Mouse (Mus musculus): Measurements from ENCODE around the gene Sptlc3. TPM values are rescaled to one million over a fixed set of nuclear protein-coding genes. Genes with fewer than 3 reads are reported as not detected.

Gene Sptlc3
- polyA plus RNA-seq (2016; fragmentation: Nextera tagmentation; extraction: Ambion mirVana), result 0.24 TPM in 1 of 2 replicates, not detected in the other

GRCm38 (mm10) chr2:139493836-139494235, at the start of gene Sptlc3:
TSS of gene Sptlc3 (plus strand) at chr2:139493913.
- no peak for DNase-seq (ENCODE audit: low spot score)
- 57% methylated on average over 5 of the region's 5 CpGs for WGBS
- no peak within 1 kb of the TSS for H3K4me3 ChIP-seq

GRCm38 (mm10) chr2:139467726-139468125, 26.0 kb upstream of the Sptlc3 start:
- WGBS, result 74% methylated on average over 4 of the region's 4 CpGs

More at GRCm38 (mm10) chr2:139493836-139494235, at the start of gene Sptlc3:
- H3K4me1 ChIP-seq, result 0 out of 2 replicates have a peak, but pooled peaks cover 3% of the 10 kb centered on the region
- no peaks in the 10 kb centered on the region for H3K27me3 ChIP-seq (ENCODE audit: insufficient read depth, poor library complexity, severe bottlenecking)
- H3K36me3 ChIP-seq, result no peaks in the 10 kb centered on the region
- H3K27ac ChIP-seq, result no peak within 1 kb of the TSS
- no peaks in the 10 kb centered on the region for H3K9me3 ChIP-seq

GRCm38 (mm10) chr2:139488708-139489107, 5.0 kb upstream of the Sptlc3 start:
- no peaks in the 10 kb centered on the region for H3K4me1 ChIP-seq
- H3K4me3 ChIP-seq, result no peak overlapping the region
- H3K36me3 ChIP-seq, result no peaks in the 10 kb centered on the region
- no peaks in the 10 kb centered on the region for H3K9me3 ChIP-seq
- H3K27ac ChIP-seq, result no peak overlapping the region
- peak; percentile 91 for DNase-seq (ENCODE audit: low spot score)
- WGBS, result 40% methylated on average over 5 of the region's 5 CpGs
- H3K27me3 ChIP-seq (ENCODE audit: insufficient read depth, poor library complexity, severe bottlenecking), result no peaks in the 10 kb centered on the region

More at GRCm38 (mm10) chr2:139467726-139468125, 26.0 kb upstream of the Sptlc3 start:
- Histone ChIP-seq H3K4me3 (no peak overlapping the region), H3K9me3 (no peaks in the 10 kb centered on the region), H3K36me3 (no peaks in the 10 kb centered on the region), H3K27ac (no peak overlapping the region), H3K4me1 (no peaks in the 10 kb centered on the region), H3K27me3 (ENCODE audit: insufficient read depth, poor library complexity, severe bottlenecking) (no peaks in the 10 kb centered on the region)
- DNase-seq (ENCODE audit: low spot score), result no peak

GRCm38 (mm10) chr2:139494629-139495028, 916 bp downstream of the Sptlc3 start:
- no peak for DNase-seq (ENCODE audit: low spot score)

GRCm38 (mm10) chr2:139561966-139562505, 68.3 kb downstream of the Sptlc3 start:
- H3K36me3 ChIP-seq, result no peaks in the 10 kb centered on the region
- no peak overlapping the region for H3K4me3 ChIP-seq
- 74% methylated on average over 5 of the region's 5 CpGs for WGBS
- H3K4me1 ChIP-seq, result no peaks in the 10 kb centered on the region
- DNase-seq (ENCODE audit: low spot score), result no peak
- no peaks in the 10 kb centered on the region for H3K9me3 ChIP-seq
- H3K27me3 ChIP-seq (ENCODE audit: insufficient read depth, poor library complexity, severe bottlenecking), result no peaks in the 10 kb centered on the region
- no peak overlapping the region for H3K27ac ChIP-seq

More at GRCm38 (mm10) chr2:139494629-139495028, 916 bp downstream of the Sptlc3 start:
- 24% methylated on average over 5 of the region's 5 CpGs for WGBS
- H3K4me3 ChIP-seq, result no peak overlapping the region
- 0 out of 2 replicates have a peak, but pooled peaks cover 3% of the 10 kb centered on the region for H3K4me1 ChIP-seq
- H3K27me3 ChIP-seq (ENCODE audit: insufficient read depth, poor library complexity, severe bottlenecking), result no peaks in the 10 kb centered on the region
- no peaks in the 10 kb centered on the region for H3K36me3 ChIP-seq
- no peaks in the 10 kb centered on the region for H3K9me3 ChIP-seq
- no peak overlapping the region for H3K27ac ChIP-seq

- no peak overlapping the region for H3K4me3 ChIP-seq
- no peaks in the 10 kb centered on the region for H3K4me1 ChIP-seq
- 6% methylated on average over 3 of the region's 3 CpGs for WGBS
- H3K9me3 ChIP-seq, result no peaks in the 10 kb centered on the region
- no peaks in the 10 kb centered on the region for H3K36me3 ChIP-seq
- no peaks in the 10 kb centered on the region for H3K27me3 ChIP-seq (ENCODE audit: insufficient read depth, poor library complexity, severe bottlenecking)
- DNase-seq (ENCODE audit: low spot score), result no peak
- no peak overlapping the region for H3K27ac ChIP-seq
Observed at GRCm38 (mm10) chr2:139579280-139579679, 85.6 kb downstream of the Sptlc3 start.

- 52% methylated on average over 6 of the region's 6 CpGs for WGBS
Observed at GRCm38 (mm10) chr2:139582766-139583165, 89.1 kb downstream of the Sptlc3 start.

GRCm38 (mm10) chr2:139587660-139588200, 94.0 kb downstream of the Sptlc3 start:
- H3K4me3 ChIP-seq, result no peak overlapping the region
- H3K27me3 ChIP-seq (ENCODE audit: insufficient read depth, poor library complexity, severe bottlenecking), result no peaks in the 10 kb centered on the region
- 75% methylated on average over 2 of the region's 2 CpGs for WGBS
- H3K4me1 ChIP-seq, result no peaks in the 10 kb centered on the region
- no peak overlapping the region for H3K27ac ChIP-seq
- H3K36me3 ChIP-seq, result no peaks in the 10 kb centered on the region
- no peak for DNase-seq (ENCODE audit: low spot score)
- no peaks in the 10 kb centered on the region for H3K9me3 ChIP-seq

More at GRCm38 (mm10) chr2:139582766-139583165, 89.1 kb downstream of the Sptlc3 start:
- H3K27me3 ChIP-seq (ENCODE audit: insufficient read depth, poor library complexity, severe bottlenecking), result no peaks in the 10 kb centered on the region
- H3K27ac ChIP-seq, result no peak overlapping the region
- H3K4me3 ChIP-seq, result no peak overlapping the region
- H3K4me1 ChIP-seq, result no peaks in the 10 kb centered on the region
- DNase-seq (ENCODE audit: low spot score), result no peak
- no peaks in the 10 kb centered on the region for H3K36me3 ChIP-seq
- no peaks in the 10 kb centered on the region for H3K9me3 ChIP-seq

GRCm38 (mm10) chr2:139589905-139590304, 96.2 kb downstream of the Sptlc3 start:
- H3K27me3 ChIP-seq (ENCODE audit: insufficient read depth, poor library complexity, severe bottlenecking), result no peaks in the 10 kb centered on the region
- H3K27ac ChIP-seq, result no peak overlapping the region
- no peaks in the 10 kb centered on the region for H3K4me1 ChIP-seq
- WGBS, result 39% methylated on average over 4 of the region's 4 CpGs
- H3K36me3 ChIP-seq, result no peaks in the 10 kb centered on the region
- H3K9me3 ChIP-seq, result no peaks in the 10 kb centered on the region
- no peak for DNase-seq (ENCODE audit: low spot score)
- H3K4me3 ChIP-seq, result no peak overlapping the region

GRCm38 (mm10) chr2:139590888-139591698, 97.4 kb downstream of the Sptlc3 start:
- no peaks in the 10 kb centered on the region for H3K4me1 ChIP-seq
- H3K9me3 ChIP-seq, result no peaks in the 10 kb centered on the region
- H3K27me3 ChIP-seq (ENCODE audit: insufficient read depth, poor library complexity, severe bottlenecking), result no peaks in the 10 kb centered on the region
- WGBS, result 46% methylated on average over 10 of the region's 10 CpGs
- no peak overlapping the region for H3K4me3 ChIP-seq
- no peaks in the 10 kb centered on the region for H3K36me3 ChIP-seq
- H3K27ac ChIP-seq, result no peak overlapping the region
- no peak for DNase-seq (ENCODE audit: low spot score)

- Histone ChIP-seq H3K27ac (no peak overlapping the region), H3K4me1 (no peaks in the 10 kb centered on the region)
Observed at GRCm38 (mm10) chr2:139592109-139592508, 98.4 kb downstream of the Sptlc3 start.

GRCm38 (mm10) chr2:139597229-139597628, 103.5 kb downstream of the Sptlc3 start:
- H3K27ac ChIP-seq, result no peak overlapping the region
- H3K36me3 ChIP-seq, result no peaks in the 10 kb centered on the region
- DNase-seq (ENCODE audit: low spot score), result no peak
- no peaks in the 10 kb centered on the region for H3K4me1 ChIP-seq
- 83% methylated on average over 5 of the region's 5 CpGs for WGBS
- H3K27me3 ChIP-seq (ENCODE audit: insufficient read depth, poor library complexity, severe bottlenecking), result no peaks in the 10 kb centered on the region
- H3K4me3 ChIP-seq, result no peak overlapping the region
- no peaks in the 10 kb centered on the region for H3K9me3 ChIP-seq

More at GRCm38 (mm10) chr2:139592109-139592508, 98.4 kb downstream of the Sptlc3 start:
- no peak for DNase-seq (ENCODE audit: low spot score)
- H3K27me3 ChIP-seq (ENCODE audit: insufficient read depth, poor library complexity, severe bottlenecking), result no peaks in the 10 kb centered on the region
- WGBS, result 74% methylated on average over 7 of the region's 7 CpGs
- H3K9me3 ChIP-seq, result no peaks in the 10 kb centered on the region
- H3K36me3 ChIP-seq, result no peaks in the 10 kb centered on the region
- no peak overlapping the region for H3K4me3 ChIP-seq

Measured in heart, embryonic 10.5 days (tissue).